Mouse (Mus musculus): ENCODE results near the gene Atp5d. TPM values are rescaled to one million over a fixed set of nuclear protein-coding genes. Genes with fewer than 3 reads are reported as not detected.

Gene Atp5d
- polyA plus RNA-seq, 1 experiment from 2014 or later = 612 TPM

DNA sequence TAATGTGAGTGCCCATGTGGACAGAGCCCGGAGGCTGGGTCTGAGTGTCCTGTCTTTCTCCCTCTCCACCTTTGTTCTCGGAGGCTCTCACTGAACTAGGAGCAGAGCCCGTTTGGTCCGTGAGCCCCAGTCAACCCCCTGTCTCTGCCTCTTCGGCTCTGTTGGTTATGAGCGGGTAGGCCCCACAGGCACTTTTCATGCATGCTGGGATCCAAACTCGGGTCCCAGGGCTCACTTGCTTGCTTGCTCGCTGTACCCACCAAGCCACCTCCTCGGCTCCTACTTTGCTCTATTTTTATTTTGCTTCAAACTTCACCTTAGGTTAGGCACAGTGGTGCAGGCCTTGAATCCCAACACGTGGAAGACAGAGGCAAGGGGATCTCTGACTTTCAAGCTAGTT is 49.3 kb downstream of the Atp5d start:
- peaks cover 19% of the 10 kb centered on the region for H3K4me1 ChIP-seq
- H3K9ac ChIP-seq = no peak overlapping the region
- H3K27me3 ChIP-seq = peaks cover 53% of the 10 kb centered on the region
- H3K4me3 ChIP-seq (replicated peaks) = no peak overlapping the region
- WGBS = 91% methylated on average over 10 of the region's 10 CpGs
- H3K27ac ChIP-seq = no peak overlapping the region
- no peaks in the 10 kb centered on the region for H3K9me3 ChIP-seq (replicated peaks)
- peaks cover 25% of the 10 kb centered on the region; the same call in 1 of the 2 replicates for H3K36me3 ChIP-seq
- no peak for ATAC-seq (replicated peaks; ENCODE audit: low FRiP score)
- no peak overlapping the region for H3K4me2 ChIP-seq

DNA sequence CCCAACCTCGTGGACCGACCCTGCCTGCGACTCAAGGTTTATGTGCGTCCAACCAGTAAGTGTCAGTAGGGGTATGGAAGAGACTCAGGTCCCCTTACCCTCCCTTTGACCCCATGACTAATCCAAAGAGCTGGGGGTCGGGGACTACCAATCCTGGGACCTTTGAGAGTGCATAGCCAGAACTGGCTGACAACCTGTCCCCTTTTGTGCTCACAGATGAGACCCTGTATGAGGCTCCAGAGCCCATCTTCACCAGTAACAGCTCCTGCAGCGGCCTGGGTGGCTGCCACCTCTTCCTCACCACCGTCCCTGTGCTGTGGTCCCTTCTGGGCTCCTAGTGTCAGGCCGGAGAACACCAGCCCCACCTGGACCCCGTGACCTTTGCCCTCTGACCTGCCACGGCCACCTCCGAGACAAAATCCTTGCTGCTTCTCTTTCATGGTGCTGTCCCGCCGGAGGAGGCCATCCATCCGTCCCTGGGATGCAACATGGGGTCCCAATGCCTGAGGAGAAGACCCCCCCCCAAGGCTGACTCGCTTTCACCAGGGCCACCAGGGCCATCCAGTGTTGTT is 50.1 kb downstream of the Atp5d start:
- no peak overlapping the region for H3K9ac ChIP-seq
- no peak for ATAC-seq (replicated peaks; ENCODE audit: low FRiP score)
- no peaks in the 10 kb centered on the region for H3K9me3 ChIP-seq (replicated peaks)
- H3K4me3 ChIP-seq (replicated peaks) = no peak overlapping the region
- H3K4me2 ChIP-seq = no peak overlapping the region
- peaks cover 25% of the 10 kb centered on the region; the same call in 1 of the 2 replicates for H3K36me3 ChIP-seq
- 76% methylated on average over 15 of the region's 15 CpGs for WGBS
- H3K27me3 ChIP-seq = peaks cover 59% of the 10 kb centered on the region
- H3K4me1 ChIP-seq = peaks cover 22% of the 10 kb centered on the region
- no peak overlapping the region for H3K27ac ChIP-seq

DNA sequence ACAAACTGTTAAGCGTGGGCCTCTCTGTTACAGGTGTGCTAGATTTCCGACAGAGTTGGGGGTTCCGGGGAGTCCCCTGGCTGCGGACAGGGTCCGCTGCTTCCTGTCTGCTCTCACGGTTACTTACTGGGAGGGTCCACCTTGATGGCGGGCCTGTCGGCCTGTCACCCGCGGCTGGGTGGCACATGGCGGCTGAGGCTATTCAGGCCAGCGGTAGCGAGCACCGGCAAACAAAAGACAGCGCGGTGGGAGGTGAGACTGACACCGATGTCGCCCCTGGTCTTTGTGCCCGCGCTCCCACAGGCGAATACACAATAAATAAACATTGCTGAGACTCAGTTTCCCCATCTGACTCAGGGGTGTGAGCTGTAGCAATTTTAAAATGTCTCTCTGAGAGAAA is 51.6 kb downstream of the Atp5d start:
- H3K27me3 ChIP-seq = peaks cover 68% of the 10 kb centered on the region
- no peak for ATAC-seq (replicated peaks; ENCODE audit: low FRiP score)
- WGBS = 7% methylated on average over 21 of the region's 21 CpGs
- H3K27ac ChIP-seq = no peak overlapping the region
- peaks cover 25% of the 10 kb centered on the region; the same call in 1 of the 2 replicates for H3K36me3 ChIP-seq
- peak overlapping the region; percentile 45 for H3K4me3 ChIP-seq (replicated peaks)
- H3K4me2 ChIP-seq = peak overlapping the region; percentile 86
- H3K9ac ChIP-seq = peak overlapping the region; percentile 31
- no peaks in the 10 kb centered on the region for H3K9me3 ChIP-seq (replicated peaks)
- peaks cover 22% of the 10 kb centered on the region for H3K4me1 ChIP-seq

DNA sequence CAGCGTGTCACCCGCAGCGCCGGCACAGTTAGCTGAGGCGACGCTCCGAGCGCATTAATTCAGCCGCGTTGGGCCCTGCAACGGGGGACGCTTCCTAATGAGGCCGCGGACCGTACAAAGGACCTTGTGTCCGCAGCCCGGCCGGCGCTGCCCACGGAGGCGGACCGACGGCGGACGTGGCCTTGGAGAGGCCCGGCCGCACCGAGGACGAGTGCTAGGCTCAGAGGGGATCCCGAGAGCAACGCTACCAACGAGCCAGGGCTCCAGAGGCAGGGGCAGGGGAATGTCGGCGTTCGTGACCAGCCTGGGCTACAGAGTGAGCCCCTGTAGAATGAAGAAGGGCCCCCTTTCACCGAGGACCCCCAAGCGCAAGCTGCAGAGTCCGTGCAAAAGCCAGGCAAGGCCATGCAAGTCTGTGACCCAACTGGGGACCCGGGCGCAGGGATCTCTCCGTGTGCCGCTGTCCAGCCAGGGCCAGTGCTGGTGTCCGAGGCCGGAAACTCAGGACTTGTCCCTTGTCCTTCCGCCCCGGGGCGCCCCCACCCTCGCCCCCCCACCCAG is 52.1 kb downstream of the Atp5d start:
- under 1% methylated on average over 47 of the region's 48 CpGs for WGBS
- peak overlapping the region; percentile 45 for H3K4me3 ChIP-seq (replicated peaks)
- peak overlapping the region; percentile 86 for H3K4me2 ChIP-seq
- H3K9me3 ChIP-seq (replicated peaks) = no peaks in the 10 kb centered on the region
- no peak overlapping the region for H3K27ac ChIP-seq
- no peak; the same call in 1 of the 2 replicates for ATAC-seq (replicated peaks; ENCODE audit: low FRiP score)
- H3K4me1 ChIP-seq = peaks cover 22% of the 10 kb centered on the region
- peaks cover 25% of the 10 kb centered on the region; the same call in 1 of the 2 replicates for H3K36me3 ChIP-seq
- H3K9ac ChIP-seq = peak overlapping the region; percentile 31
- peaks cover 72% of the 10 kb centered on the region for H3K27me3 ChIP-seq

DNA sequence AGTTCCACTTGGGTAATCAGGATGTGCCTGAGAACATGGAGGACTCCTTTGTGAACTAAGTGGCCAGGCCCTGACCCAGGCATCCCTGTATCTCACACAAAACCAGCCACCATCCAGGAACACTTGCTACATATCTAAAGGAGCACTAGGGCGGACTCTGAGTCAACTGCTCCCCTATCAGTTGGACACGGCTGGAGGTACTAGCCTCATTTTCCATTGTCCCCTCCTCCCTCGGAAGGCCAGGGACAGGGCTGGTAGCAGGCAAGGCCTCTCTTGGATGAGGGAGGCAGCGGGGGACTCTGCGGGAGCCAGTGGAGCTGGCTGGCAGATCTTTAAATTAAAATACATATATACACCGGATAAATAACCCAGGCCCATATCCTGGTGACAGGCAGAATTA is 55.5 kb downstream of the Atp5d start:
- H3K36me3 ChIP-seq = peaks cover 3% of the 10 kb centered on the region; the same call in 1 of the 2 replicates
- H3K27ac ChIP-seq = no peak overlapping the region
- no peaks in the 10 kb centered on the region for H3K9me3 ChIP-seq (replicated peaks)
- H3K9ac ChIP-seq = no peak overlapping the region
- no peak overlapping the region for H3K4me3 ChIP-seq (replicated peaks)
- H3K27me3 ChIP-seq = peaks cover 55% of the 10 kb centered on the region
- no peak for ATAC-seq (replicated peaks; ENCODE audit: low FRiP score)
- H3K4me2 ChIP-seq = no peak overlapping the region
- peaks cover 34% of the 10 kb centered on the region for H3K4me1 ChIP-seq
- 89% methylated on average over 6 of the region's 6 CpGs for WGBS

DNA sequence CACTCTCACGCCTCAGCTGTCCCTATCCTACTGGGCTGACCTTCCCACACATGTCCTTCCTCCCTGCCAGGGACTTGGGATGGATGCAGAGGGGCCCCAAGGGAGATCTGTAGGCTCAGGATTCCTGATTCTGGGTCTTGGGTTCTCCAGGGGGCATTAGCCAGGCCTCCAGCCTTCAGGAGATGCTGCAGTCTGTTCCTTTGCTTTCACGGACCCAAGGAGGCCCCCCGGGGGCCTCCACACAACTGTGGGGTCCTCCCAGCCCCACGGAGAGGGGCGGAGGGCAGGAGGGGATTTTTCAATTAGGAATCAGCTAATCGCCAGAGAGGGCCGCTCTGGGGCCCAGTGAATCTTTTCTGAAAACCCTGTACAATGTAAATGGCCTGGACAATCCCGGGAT is 56.0 kb downstream of the Atp5d start:
- H3K27me3 ChIP-seq = peaks cover 50% of the 10 kb centered on the region
- no peak overlapping the region for H3K4me2 ChIP-seq
- H3K4me1 ChIP-seq = peaks cover 34% of the 10 kb centered on the region
- H3K36me3 ChIP-seq = no peaks in the 10 kb centered on the region
- no peak overlapping the region for H3K9ac ChIP-seq
- 65% methylated on average over 8 of the region's 8 CpGs for WGBS
- no peak overlapping the region for H3K27ac ChIP-seq
- H3K9me3 ChIP-seq (replicated peaks) = no peaks in the 10 kb centered on the region
- no peak for ATAC-seq (replicated peaks; ENCODE audit: low FRiP score)
- H3K4me3 ChIP-seq (replicated peaks) = no peak overlapping the region

Other genes starting within 250 kb of the Atp5d start
- gene Cfd, start 247.8 kb upstream of the Atp5d start, polyA plus RNA-seq (2015; fragmentation: Nextera tagmentation; extraction: Ambion mirVana) = not detected in 2 replicates
- gene Med16, start 229.7 kb upstream of the Atp5d start, polyA plus RNA-seq (2015; fragmentation: Nextera tagmentation; extraction: Ambion mirVana) = 59.6 and 70.7 TPM in 2 replicates
- gene Gm26602, start 227.8 kb upstream of the Atp5d start, polyA plus RNA-seq (2015; fragmentation: Nextera tagmentation; extraction: Ambion mirVana) = 0.96 and 14.1 TPM in 2 replicates
- 0.71 and 1.2 TPM in 2 replicates for gene Kiss1r, start 221.7 kb upstream of the Atp5d start, polyA plus RNA-seq (2015; fragmentation: Nextera tagmentation; extraction: Ambion mirVana)
- 142 and 155 TPM in 2 replicates for gene R3hdm4, start 217.4 kb upstream of the Atp5d start, polyA plus RNA-seq (2015; fragmentation: Nextera tagmentation; extraction: Ambion mirVana)
- gene Arid3a, start 211.6 kb upstream of the Atp5d start, polyA plus RNA-seq (2015; fragmentation: Nextera tagmentation; extraction: Ambion mirVana) = 7.3 and 7.4 TPM in 2 replicates
- 115 TPM in 2 replicates for gene Wdr18, start 178.5 kb upstream of the Atp5d start, polyA plus RNA-seq (2015; fragmentation: Nextera tagmentation; extraction: Ambion mirVana)
- gene Grin3b, start 167.9 kb upstream of the Atp5d start, polyA plus RNA-seq (2015; fragmentation: Nextera tagmentation; extraction: Ambion mirVana) = 0.31 and 0.39 TPM in 2 replicates
- gene Tmem259, start 154.3 kb upstream of the Atp5d start, polyA plus RNA-seq (2015; fragmentation: Nextera tagmentation; extraction: Ambion mirVana) = 15.7 and 17.5 TPM in 2 replicates
- 253 and 292 TPM in 2 replicates for gene Cnn2, start 150.0 kb upstream of the Atp5d start, polyA plus RNA-seq (2015; fragmentation: Nextera tagmentation; extraction: Ambion mirVana)
- gene Abca7, start 142.1 kb upstream of the Atp5d start, polyA plus RNA-seq (2015; fragmentation: Nextera tagmentation; extraction: Ambion mirVana) = 3.9 and 4.5 TPM in 2 replicates
- 8.7 and 10.0 TPM in 2 replicates for gene Arhgap45, start 122.0 kb upstream of the Atp5d start, polyA plus RNA-seq (2015; fragmentation: Nextera tagmentation; extraction: Ambion mirVana)
- 235 and 243 TPM in 2 replicates for gene Polr2e, start 98.8 kb upstream of the Atp5d start, polyA plus RNA-seq (2015; fragmentation: Nextera tagmentation; extraction: Ambion mirVana)
- gene Gpx4, start 91.5 kb upstream of the Atp5d start, polyA plus RNA-seq (2015; fragmentation: Nextera tagmentation; extraction: Ambion mirVana) = 581 and 603 TPM in 2 replicates
- gene Sbno2, start 33.1 kb upstream of the Atp5d start, polyA plus RNA-seq (2015; fragmentation: Nextera tagmentation; extraction: Ambion mirVana) = 14.4 and 16.2 TPM in 2 replicates
- 15.0 and 22.4 TPM in 2 replicates for gene Stk11, start 22.8 kb upstream of the Atp5d start, polyA plus RNA-seq (2015; fragmentation: Nextera tagmentation; extraction: Ambion mirVana)
- gene Cbarp, start 2.2 kb downstream of the Atp5d start, polyA plus RNA-seq (2015; fragmentation: Nextera tagmentation; extraction: Ambion mirVana) = 5.7 and 6.1 TPM in 2 replicates
- gene Midn, start 9.6 kb downstream of the Atp5d start, polyA plus RNA-seq (2015; fragmentation: Nextera tagmentation; extraction: Ambion mirVana) = 18.8 and 19.5 TPM in 2 replicates
- gene Cirbp, start 27.4 kb downstream of the Atp5d start, polyA plus RNA-seq (2015; fragmentation: Nextera tagmentation; extraction: Ambion mirVana) = 95.1 and 111 TPM in 2 replicates
- gene 1600002K03Rik, start 34.3 kb downstream of the Atp5d start, polyA plus RNA-seq (2015; fragmentation: Nextera tagmentation; extraction: Ambion mirVana) = 11.2 and 13.2 TPM in 2 replicates
- 15.4 and 17.0 TPM in 2 replicates for gene Efna2, start 40.9 kb downstream of the Atp5d start, polyA plus RNA-seq (2015; fragmentation: Nextera tagmentation; extraction: Ambion mirVana)
- gene Mum1, start 87.8 kb downstream of the Atp5d start, polyA plus RNA-seq (2015; fragmentation: Nextera tagmentation; extraction: Ambion mirVana) = 74.8 and 75.5 TPM in 2 replicates
- gene Ndufs7, start 110.5 kb downstream of the Atp5d start, polyA plus RNA-seq (2015; fragmentation: Nextera tagmentation; extraction: Ambion mirVana) = 376 and 387 TPM in 2 replicates
- 34.2 and 37.0 TPM in 2 replicates for gene Gamt, start 122.4 kb downstream of the Atp5d start, polyA plus RNA-seq (2015; fragmentation: Nextera tagmentation; extraction: Ambion mirVana)
- gene Dazap1, start 122.9 kb downstream of the Atp5d start, polyA plus RNA-seq (2015; fragmentation: Nextera tagmentation; extraction: Ambion mirVana) = 56.3 and 58.5 TPM in 2 replicates
- gene Rps15, start 153.8 kb downstream of the Atp5d start, polyA plus RNA-seq (2015; fragmentation: Nextera tagmentation; extraction: Ambion mirVana) = 1,002 and 1,019 TPM in 2 replicates
- 1.6 and 2.4 TPM in 2 replicates for gene Apc2, start 157.3 kb downstream of the Atp5d start, polyA plus RNA-seq (2015; fragmentation: Nextera tagmentation; extraction: Ambion mirVana)
- gene 2310011J03Rik, start 181.9 kb downstream of the Atp5d start, polyA plus RNA-seq (2015; fragmentation: Nextera tagmentation; extraction: Ambion mirVana) = 49.5 and 52.7 TPM in 2 replicates
- 5.8 and 9.1 TPM in 2 replicates for gene Pcsk4, start 190.9 kb downstream of the Atp5d start, polyA plus RNA-seq (2015; fragmentation: Nextera tagmentation; extraction: Ambion mirVana)
- gene Reep6, start 191.3 kb downstream of the Atp5d start, polyA plus RNA-seq (2015; fragmentation: Nextera tagmentation; extraction: Ambion mirVana) = 8.4 and 10.5 TPM in 2 replicates
- 3.6 and 5.2 TPM in 2 replicates for gene Adamtsl5, start 209.8 kb downstream of the Atp5d start, polyA plus RNA-seq (2015; fragmentation: Nextera tagmentation; extraction: Ambion mirVana)
- 0.67 and 0.70 TPM in 2 replicates for gene Plk5, start 217.8 kb downstream of the Atp5d start, polyA plus RNA-seq (2015; fragmentation: Nextera tagmentation; extraction: Ambion mirVana)
- 7.1 and 8.4 TPM in 2 replicates for gene Mex3d, start 249.0 kb downstream of the Atp5d start, polyA plus RNA-seq (2015; fragmentation: Nextera tagmentation; extraction: Ambion mirVana)

Measured in kidney, embryonic 15.5 days (tissue).